Mouse (Mus musculus) T-cell, adult 2 months (primary cell): ENCODE measurements around the gene Cma2.
"Not testable (repeated sequence)": the region's sequence is repeated elsewhere in the genome, so short reads cannot be mapped to it uniquely, and the experiment has no call there.

Experiments used
- DNase-seq: peaks from one replicate; pipeline ENCODE4 v3.0.0; 2022; ENCODE audit warnings: low spot score

Gene Cma2

DNA sequence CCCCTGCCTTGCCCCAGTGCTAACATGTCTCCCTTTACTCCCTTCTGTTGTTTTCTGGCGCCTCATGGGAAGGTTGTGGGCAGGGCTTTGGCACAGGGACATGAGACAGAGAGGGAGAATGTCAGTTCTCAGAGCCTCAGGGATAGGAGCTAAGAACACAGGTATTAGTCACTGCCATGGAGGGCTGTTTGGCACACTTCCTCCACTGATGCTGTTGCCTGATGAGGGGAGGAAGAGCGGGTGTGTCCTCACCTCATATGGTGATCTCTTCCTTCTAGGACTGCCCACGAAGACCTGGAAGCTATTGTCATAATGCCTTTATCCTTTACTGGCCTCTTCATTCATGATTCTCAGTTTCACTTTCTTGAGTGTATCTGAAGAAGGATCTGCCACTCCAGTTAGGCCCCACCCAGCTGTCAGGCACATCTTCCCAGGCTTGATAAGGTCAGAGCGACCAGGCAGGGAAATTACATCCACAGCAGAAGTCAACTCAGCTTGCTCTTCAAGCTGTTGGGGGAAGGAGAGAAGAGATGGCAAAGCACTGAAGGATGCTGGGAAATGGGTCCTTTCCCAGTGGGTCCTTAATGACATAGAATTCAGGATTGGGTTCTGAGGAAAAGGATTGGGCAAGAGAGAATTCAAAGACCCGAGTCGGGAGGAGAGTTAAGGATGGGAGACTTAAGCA, at the start of gene Cma2:
Gene Cma2 (plus strand): TSS at position 635 of the 685 bp plus-strand sequence.
- DNase-seq: no peak

DNA sequence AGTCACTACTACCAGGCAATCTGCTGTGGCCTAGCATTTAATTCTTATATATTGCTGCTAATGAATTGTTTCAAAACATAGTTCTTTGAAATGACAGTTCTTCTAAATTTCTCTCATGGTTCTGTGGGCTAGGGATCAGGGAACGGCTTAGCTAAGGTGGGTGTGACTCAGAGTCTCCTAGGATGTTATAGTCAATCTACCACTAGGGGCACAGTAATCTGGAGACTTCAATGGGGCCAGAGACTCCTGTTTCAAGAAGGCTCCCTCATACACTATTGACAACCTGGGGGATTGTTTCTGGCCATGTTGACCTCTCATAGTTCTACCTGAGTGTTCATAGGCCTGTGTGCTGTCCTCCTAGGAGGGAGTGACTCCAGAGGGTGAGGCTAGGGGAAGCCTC, 45.3 kb upstream of the Cma2 start:
- DNase-seq: no peak

DNA sequence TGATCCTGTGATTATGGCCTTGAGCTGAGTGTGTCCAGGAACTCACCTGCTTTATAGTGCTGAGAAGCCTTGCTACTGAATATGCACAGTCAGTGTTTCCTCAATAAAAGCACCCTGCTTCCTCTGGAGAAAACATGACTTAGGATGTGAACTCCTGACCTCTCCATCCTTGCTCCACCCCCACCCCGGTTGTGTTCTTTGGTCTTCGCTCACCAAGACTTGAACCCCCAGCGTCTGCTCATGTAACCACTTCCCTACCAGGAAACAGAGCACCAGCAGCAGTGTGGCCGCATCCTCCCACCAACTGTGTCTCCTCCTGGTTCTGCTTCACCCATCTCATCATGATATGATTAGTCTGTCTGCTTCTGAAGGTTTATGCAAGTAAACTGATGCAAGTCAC, 37.4 kb upstream of the Cma2 start:
- DNase-seq: peak; percentile 49

DNA sequence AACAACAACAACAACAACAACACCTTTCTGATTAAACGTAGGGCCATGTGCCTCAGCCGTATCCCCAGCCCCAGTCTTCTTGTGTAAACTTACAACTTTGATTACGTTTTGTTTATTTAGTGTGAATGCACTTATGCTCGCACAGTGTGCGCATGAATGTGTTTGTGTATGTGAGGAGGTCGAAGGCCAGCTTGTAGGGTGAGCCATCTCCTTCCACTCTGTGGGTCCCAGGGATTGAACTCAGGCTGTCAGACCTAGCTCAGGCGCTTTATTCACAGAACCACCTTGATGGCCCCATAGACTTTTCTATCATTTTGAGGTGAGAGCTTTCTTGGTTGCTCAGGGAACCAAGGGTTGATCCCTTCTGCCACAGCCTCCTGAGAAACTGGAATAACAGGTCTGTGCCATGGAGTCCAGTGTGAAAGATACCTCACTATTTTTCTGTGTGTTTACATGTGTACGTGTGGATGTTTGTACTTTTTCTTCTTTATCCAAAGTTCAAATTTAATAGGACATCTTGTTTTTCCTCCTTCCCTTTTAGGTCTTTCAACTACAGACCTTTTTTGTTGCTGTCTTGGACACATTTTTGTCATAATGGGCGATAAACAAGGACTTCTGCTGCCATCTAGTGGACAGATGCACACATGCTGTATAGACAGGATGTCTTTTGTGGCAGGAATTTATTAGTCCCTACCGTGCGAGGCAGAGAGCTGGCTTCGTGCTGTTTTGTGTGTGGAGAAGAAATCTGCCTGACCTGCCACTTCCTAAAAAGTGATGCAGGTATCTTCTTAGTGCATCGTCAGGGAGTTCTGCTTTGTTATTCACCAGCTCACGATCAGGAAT, 32.3 kb upstream of the Cma2 start:
- peak; percentile 75 for DNase-seq

DNA sequence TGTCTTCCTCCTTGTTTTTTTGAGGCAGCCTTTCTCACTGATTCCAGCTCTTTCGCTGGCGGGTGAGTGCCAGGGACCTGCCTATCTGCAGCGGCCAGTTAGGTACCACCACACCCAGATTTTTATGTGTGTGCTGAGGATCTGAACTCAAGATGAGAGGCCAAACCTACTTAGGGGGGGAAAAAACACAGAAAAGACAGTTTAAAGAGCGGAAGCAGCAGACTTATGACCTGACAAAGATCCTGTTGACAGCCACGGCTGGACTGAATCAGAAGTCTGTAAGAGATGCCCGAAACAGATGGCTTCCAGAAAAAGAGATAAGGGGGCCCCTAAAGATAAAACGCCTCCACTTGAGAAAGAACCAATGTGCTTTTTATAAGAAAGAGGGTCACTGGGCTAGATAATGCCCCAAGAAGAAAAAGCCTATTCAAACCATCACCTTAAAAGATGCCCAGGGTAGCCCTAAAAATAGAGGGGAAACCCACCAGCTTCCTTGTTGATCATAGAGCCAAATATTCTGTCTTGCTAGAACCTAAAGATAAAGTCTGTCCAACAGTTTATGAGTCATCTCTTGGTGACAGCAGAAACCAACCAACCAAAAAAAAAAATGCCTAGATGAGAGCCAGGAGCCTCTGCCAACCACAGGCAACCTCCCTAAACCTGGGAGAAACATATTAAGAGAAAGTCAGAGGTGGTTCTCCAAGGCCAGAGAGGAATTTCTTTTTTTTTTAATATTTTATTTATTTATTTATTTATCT, 28.1 kb upstream of the Cma2 start:
- DNase-seq: no peak

DNA sequence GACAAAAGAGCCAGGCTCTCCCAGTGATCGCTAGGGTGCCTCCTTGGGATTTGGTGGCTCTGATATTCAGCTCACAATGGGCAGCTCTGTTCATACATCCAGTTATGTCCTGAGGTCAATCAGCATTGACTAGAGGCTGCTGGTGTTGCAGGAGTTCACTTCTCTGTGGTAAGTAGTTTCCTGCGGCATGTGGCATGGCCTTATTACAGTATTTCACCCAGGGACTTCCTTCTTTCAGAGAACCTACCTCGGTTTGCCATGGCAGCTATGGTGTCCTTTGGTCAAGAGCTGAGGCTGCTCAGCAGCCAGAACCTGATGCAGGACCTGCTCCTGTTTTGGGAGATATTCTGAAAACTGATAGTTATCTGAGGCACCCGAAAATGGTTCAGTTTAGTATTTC, 23.9 kb upstream of the Cma2 start:
- no peak for DNase-seq

DNA sequence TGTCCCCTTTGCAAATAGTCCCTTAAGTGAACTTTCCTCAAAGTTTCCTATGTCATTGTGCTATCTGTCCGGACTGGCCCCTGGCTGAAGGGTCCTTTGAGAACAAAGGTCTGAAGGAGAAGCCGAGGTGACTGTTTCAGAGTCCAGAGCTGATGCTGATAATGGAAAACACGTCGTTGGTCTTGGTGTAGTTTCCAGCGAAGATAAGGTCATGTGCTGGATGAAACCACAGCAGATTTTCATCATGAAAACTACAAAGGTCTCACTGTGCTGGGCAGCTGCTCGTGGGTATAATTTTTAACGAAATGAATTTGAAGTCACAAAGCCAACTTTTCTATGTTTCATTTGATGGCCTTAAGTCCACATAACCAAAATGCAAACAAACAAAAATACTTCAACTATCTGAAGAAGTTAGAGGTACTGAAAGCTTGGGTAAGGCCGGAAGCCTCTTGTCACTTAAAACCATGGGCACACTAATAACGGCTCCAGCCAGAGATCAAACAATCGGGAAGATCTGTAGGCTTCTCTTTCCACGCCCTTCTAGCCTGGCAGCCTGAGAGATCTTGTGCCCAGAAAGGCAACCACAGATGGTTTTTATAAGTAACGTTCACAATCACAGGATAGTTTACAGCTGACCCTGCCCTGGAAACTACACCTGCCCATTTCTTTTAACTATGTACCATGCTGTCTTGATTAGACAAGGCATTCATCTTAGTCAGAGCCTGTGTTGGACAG, 21.4 kb upstream of the Cma2 start:
- DNase-seq: no peak

DNA sequence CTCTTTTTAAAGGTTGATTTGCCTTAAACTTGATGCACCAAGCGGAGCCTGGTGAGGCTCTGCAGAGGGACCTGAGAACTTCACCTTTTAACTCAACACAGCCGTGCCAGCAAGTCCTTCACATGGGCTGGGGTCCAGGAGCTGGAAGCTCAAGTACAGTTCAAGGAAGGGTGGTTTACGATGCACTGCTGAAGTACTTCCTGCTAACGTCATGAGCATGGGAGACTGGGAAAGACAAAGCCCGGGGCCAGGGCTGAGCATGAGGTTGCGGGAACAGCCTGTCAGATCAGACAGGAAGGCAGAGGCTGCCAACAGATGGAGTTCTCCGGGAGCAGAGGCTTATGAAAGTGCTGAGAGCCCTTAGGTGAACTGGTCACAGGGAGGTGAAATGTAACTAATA, 17.2 kb upstream of the Cma2 start:
- DNase-seq: no peak

DNA sequence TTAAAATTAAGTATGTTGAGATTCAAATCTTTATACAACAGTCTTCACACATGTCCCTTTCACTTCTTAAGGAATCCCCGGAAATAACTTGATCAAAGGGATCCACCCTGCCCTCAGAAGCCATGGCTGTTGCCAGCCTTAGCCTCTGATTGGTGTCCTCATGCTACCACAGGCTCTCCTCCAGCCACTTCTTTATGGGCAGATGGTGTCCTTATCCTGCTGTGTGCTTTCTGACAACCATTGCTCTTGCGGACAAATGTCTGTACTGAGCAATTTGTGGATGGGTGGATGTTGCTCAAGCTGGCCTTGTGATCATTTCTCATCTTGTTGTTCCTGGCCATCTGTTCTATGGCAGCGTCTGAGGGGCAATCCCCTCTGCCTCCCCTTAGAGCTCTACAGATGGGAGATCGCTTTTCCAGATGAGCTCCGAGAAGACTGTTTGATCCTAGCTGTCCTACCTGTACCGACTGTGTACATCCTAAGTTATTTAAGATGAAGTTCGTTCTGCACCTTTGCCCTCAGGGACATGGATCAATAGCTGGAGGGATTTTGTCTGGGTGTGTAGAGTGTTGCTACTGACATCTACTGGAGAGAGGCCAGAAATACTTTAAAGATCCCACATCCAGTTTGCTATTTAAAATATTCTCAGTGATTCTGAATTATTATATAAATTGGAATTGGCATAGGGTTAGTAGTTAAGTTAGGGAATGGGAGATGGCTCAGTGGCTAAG, 10.5 kb upstream of the Cma2 start:
- DNase-seq: no peak

DNA sequence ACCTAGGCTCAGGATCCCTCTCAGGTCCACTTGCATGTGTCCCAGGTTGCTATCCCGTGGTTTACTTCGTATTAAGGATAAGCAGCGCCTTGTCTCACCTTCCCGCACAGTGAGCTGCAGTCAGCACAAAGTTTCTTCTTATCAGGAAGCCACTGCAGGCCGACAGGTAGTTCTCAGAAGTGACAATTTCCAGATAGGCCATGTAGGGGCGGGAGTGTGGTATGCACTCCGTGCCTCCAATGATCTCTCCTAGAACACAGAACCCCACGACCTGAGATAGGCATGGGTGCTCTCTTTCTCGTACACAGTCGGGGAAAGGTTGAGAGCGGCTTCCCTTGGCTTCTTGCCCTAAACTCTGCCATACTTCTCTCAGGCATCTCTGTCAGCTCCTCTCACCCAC, 7.2 kb upstream of the Cma2 start:
- no peak for DNase-seq

DNA sequence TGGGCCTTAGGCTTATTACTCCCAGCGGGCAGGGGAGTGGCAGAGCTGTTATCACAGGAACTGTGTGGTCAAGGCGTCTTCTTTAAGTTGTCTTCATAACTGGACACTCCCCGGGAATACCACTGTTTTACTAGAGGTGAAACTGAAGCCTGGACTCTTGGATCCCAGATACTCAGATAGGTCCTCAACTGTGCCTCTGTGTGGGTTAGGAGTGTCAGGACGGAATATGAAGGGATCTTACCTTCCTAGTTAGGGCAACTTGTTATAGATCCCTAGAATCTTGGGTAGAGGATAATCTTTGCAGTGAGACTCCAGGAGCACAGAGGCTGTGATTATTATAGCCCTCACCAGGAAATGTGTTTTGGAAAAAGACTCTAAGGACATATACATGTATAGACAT, 6.2 kb upstream of the Cma2 start, which contains the start of gene Cma1:
Gene Cma1 (minus strand): TSS at position 101 of the 400 bp plus-strand sequence.
- no peak for DNase-seq

DNA sequence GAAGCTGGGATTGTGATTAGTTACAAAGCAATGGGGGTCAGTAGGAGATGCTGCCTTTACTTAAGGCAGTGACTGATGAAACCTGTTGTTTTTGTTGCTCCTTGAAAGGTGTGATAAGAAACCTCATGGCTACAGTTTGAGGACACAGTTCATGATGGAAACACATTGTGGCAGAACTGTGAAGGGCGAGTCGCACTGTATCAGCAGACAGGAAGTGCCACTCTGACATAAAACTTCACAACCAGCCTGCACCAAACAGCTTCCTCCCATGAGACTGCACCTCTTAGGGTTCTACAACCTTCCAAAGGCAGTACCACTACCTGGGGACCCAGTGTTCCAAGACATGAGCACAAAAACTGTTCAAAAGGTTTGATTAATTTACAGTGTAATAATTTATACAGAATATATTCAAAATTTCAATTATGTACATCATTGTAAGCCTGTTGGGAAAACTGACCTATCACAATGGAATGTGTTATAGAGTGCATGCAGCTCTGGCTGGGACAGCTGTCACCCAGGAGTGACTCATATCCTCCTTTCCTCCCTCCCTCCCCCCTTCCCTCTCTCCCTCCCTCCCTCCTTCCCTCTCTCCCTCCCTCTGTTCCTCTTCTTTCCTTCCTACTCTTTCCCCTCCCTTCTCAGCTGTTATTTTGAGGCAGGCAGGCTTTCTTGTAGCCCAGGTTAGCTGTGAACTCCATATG, 4.4 kb upstream of the Cma2 start:
- DNase-seq: no peak

DNA sequence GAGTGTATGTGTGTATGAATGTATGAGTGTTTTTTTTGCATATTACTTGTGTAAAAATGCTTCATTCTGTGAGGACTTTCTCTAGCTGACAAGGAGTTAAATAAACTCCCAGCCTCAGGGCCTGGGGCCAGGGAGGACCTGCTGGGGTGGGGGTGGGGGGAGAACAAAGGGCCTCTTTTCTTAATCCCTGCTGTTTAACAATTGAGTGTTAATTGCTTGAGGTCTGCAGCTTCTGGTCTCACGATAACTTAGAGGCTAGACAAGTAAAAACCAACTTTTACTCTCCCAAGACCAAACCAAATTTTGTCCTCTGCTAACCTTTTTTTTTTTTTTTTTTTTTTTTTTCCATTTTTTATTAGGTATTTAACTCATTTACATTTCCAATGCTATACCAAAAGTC, 12.5 kb downstream of the Cma2 start:
- DNase-seq: no peak

DNA sequence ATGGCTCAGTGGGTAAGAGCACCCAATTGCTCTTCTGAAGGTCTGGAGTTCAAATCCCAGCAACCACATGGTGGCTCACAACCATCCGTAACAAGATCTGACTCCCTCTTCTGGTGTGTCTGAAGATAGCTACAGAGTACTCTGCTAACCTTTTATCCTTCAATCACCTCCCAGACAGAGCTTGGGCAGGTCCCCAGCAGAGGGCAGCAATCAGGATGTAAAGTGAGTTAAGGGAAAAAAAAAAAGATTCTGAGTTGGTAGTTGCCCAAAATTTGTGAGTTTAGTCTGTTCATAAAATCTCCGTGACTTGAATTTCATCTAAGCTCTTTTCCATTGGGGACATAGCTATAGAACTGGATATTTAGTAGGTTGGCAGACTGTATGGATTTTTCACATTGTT, 13.1 kb downstream of the Cma2 start:
- not testable (repeated sequence) for DNase-seq

DNA sequence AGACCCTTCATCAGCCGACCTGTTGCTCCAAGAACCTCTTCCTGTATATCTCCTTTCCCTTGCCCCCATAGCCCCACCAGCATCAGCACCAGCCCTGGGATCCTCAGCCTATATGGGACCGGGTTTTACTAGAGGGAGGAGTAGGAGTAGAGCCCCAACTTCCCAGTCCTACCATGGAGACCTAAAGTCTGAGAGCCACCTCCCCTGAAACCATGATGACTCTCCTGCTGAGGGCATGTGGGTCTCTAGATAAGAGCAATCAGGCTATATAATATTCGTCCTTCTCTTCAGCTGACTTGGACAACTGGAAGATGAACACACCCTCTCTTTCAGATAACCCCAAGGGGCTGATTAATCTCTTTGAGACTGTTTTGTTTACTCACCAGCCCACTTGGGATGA, 36.7 kb downstream of the Cma2 start:
- DNase-seq: not testable (repeated sequence)

DNA sequence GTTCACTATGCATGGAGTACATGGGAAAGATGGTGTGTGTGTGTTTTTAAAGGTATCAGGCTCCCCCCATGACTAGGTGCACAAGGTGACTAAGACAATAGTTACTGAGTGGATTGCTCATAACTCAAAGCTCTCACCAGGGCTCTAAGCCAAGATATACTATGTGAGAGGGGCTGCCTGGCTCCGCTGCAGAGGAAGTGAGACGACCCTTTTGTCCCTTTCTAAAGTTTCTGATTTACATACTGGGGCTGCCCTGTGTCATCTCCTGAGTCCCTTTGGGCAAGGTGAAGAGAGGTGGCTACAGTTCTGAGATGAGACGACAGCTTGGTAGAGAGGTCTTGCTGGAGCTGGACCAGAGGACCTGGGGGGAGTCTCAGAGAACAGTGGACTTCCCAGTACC, 62.4 kb downstream of the Cma2 start:
- DNase-seq: no peak

DNA sequence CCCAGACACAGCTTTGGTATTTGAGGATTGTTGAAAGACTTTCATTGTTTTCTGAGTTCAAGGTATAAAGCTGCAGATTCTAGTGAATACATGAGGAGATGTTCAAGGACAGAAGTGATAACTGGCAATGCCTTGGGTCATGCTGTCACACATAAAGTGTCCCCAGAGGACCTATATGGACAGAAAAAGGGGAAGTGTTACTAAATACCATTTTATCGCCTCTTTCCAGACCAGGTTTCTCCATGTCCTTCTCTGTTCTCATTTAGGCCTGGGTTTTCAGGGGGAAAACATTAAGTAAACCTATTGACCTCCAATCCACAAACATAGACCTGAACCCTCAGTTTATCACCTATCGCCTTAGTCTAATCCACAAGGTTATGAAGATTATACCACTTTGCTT, 63.1 kb downstream of the Cma2 start:
- DNase-seq: no peak

DNA sequence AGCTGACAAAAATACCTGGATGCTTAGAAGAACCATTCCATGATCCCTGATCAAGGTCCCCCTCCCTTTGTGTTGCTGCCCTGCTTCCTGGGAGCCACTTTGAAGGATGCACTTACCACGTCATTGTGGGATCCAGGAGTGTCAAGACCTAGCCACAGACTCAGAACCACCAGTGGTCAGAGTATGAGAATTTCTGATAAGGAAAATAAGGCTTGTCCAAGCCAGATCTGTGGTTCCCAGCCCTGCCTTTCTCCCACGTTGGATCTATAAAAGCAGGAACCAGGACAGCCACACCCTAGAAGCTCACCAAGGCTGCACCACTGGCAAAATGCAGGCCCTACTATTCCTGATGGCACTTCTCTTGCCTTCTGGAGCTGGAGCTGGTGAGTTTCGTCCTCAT, 66.9 kb downstream of the Cma2 start, which contains the start of gene Mcpt1:
Gene Mcpt1 (plus strand): TSS at position 301 of the 400 bp plus-strand sequence.
- DNase-seq: not testable (repeated sequence)

DNA sequence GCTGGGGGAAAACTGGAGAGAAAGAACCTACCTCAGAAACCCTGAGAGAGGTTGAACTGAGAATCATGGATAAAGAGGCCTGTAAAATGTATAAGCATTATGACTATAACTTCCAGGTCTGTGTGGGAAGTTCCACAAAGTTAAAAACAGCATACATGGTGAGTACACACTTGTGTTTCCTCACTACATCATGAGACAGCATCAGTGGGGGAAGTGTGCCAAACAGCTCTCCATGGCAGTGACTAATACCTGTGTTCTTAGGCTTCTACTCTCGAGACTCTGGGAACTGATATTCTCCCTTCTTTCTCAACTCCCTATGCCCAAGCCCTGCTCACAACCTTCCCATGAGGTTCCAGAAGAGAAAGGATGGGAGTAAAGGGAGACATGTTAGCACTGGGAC, 68.7 kb downstream of the Cma2 start:
- no peak for DNase-seq

DNA sequence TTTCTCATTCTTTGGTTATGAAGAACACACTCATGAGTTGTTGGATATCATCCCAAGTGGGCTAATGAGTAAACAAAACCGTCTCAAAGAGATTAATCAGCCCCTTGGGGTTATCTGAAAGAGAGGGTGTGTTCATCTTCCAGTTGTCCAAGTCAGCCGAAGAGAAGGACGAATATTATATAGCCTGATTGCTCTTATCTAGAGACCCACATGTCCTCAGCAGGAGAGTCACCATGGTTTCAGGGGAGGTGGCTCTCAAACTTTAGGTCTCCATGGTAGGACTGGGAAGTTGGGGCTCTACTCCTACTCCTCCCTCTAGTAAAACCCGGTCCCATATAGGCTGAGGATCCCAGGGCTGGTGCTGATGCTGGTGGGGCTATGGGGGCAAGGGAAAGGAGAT, 70.5 kb downstream of the Cma2 start:
- DNase-seq: not testable (repeated sequence)
